Mouse (Mus musculus) monocyte, adult 2 months (primary cell): ENCODE data around the gene Trem3.

Experiments used
- DNase-seq, 2 experiments: peaks; one replicate each; pipeline ENCODE4 v3.0.0; 2022; ENCODE audit warnings: low spot score in 2 of 2, low read depth in 1 of 2

Gene Trem3

GRCm38 (mm10) chr17:48269833-48270232, 22.3 kb downstream of the Trem3 start:
- DNase-seq = no peak

GRCm38 (mm10) chr17:48272158-48272557, 24.6 kb downstream of the Trem3 start:
- DNase-seq = no peak

- DNase-seq = no peak
Measured at GRCm38 (mm10) chr17:48272598-48272997, 25.0 kb downstream of the Trem3 start.

GRCm38 (mm10) chr17:48274098-48274497, 26.5 kb downstream of the Trem3 start:
- DNase-seq = no peak

- peak; percentile 50 to 70 for DNase-seq
Measured at GRCm38 (mm10) chr17:48274885-48275284, 27.3 kb downstream of the Trem3 start.

GRCm38 (mm10) chr17:48275736-48276135, 28.2 kb downstream of the Trem3 start:
- DNase-seq = no peak

- DNase-seq = no peak
Measured at GRCm38 (mm10) chr17:48278381-48278780, 30.8 kb downstream of the Trem3 start.

GRCm38 (mm10) chr17:48279002-48279401, 31.4 kb downstream of the Trem3 start:
- no peak for DNase-seq

GRCm38 (mm10) chr17:48280943-48281738, 33.6 kb downstream of the Trem3 start:
- no peak for DNase-seq

GRCm38 (mm10) chr17:48281739-48282085, 34.1 kb downstream of the Trem3 start:
- no peak for DNase-seq

- DNase-seq = no peak
Measured at GRCm38 (mm10) chr17:48286765-48287164, 39.2 kb downstream of the Trem3 start.

- DNase-seq = no peak
Measured at GRCm38 (mm10) chr17:48287276-48287675, 39.7 kb downstream of the Trem3 start.

- no peak for DNase-seq
Measured at GRCm38 (mm10) chr17:48293500-48294194, 46.1 kb downstream of the Trem3 start.

GRCm38 (mm10) chr17:48299203-48299602, 51.6 kb downstream of the Trem3 start, which contains the start of gene Treml2:
TSS of gene Treml2 (plus strand) at chr17:48299498.
- DNase-seq = no peak

- DNase-seq = no peak
Measured at GRCm38 (mm10) chr17:48299756-48300155, 52.2 kb downstream of the Trem3 start.

- peak; percentile 57 to 71 for DNase-seq
Measured at GRCm38 (mm10) chr17:48300199-48300598, 52.6 kb downstream of the Trem3 start.

- peak in 1 of 2 experiments; percentile 31 for DNase-seq
Measured at GRCm38 (mm10) chr17:48300861-48301260, 53.3 kb downstream of the Trem3 start.

- DNase-seq = no peak
Measured at GRCm38 (mm10) chr17:48301792-48302191, 54.2 kb downstream of the Trem3 start.
